Mouse (Mus musculus) heart, embryonic 14.5 days (tissue): ENCODE measurements at regions not wholly inside any gene's neighbourhood (a gene's known extent, or its start where the extent isn't known, plus 50 kb on each side); places are given as distances from the start of the nearest gene placed in this dataset.

Experiments
- ATAC-seq: fragments of 200-750 bp; cut with Nextera tagmentation; 2 replicates; pipeline ENCODE4 v1.8.0; 2017; ENCODE audit warnings: low read depth, moderate TSS enrichment; ENCODE audit not compliant: insufficient number of reproducible peaks, insufficient read depth, low FRiP score
- H3K27ac ChIP-seq, 2 experiments: fragments of 200-500 bp in 1 of 2; fragments of 300-500 bp in 1 of 2; sonication (generic) in 1 of 2; replicated peaks in 1 of 2; 2 replicates each; pipeline ENCODE4 v1.5.1; 2012 to 2014; ENCODE audit warnings: low read depth in 2 of 2, low read length in 2 of 2, control low read depth in 1 of 2, mild to moderate bottlenecking in 1 of 2, mixed read lengths in 1 of 2; ENCODE audit not compliant: control insufficient read depth in 1 of 2, insufficient read depth in 1 of 2
- H3K27me3 ChIP-seq: fragments of 300-500 bp; sonication (generic); 2 replicates; pipeline ENCODE4 v1.6.1; 2014; ENCODE audit warnings: mild to moderate bottlenecking, low read length, control low read depth; ENCODE audit not compliant: control insufficient read depth, insufficient read depth
- H3K36me3 ChIP-seq: fragments of 300-500 bp; sonication (generic); 2 replicates; pipeline ENCODE4 v1.6.1; 2014; ENCODE audit warnings: mild to moderate bottlenecking, control low read depth, low read length, mixed read lengths; ENCODE audit not compliant: control insufficient read depth, insufficient read depth
- H3K4me1 ChIP-seq, 2 experiments: fragments of 200-500 bp in 1 of 2; fragments of 300-500 bp in 1 of 2; sonication (generic) in 1 of 2; 2 replicates each; pipeline ENCODE4 v1.6.1; 2012 to 2014; ENCODE audit warnings: low read length in 2 of 2, control low read depth in 1 of 2, mixed read lengths in 1 of 2; ENCODE audit not compliant: control insufficient read depth in 2 of 2, insufficient read depth in 2 of 2
- H3K4me2 ChIP-seq: fragments of 300-500 bp; sonication (generic); 2 replicates; pipeline ENCODE4 v1.6.1; 2014; ENCODE audit warnings: mild to moderate bottlenecking, low read length
- H3K4me3 ChIP-seq, 2 experiments: fragments of 200-500 bp in 1 of 2; fragments of 300-500 bp in 1 of 2; sonication (generic) in 1 of 2; 2 replicates each; pipeline ENCODE4 v1.5.1; 2012 to 2014; ENCODE audit warnings: low read length in 2 of 2, mild to moderate bottlenecking in 2 of 2, control low read depth in 1 of 2, low read depth in 1 of 2, moderate library complexity in 1 of 2; ENCODE audit not compliant: control insufficient read depth in 1 of 2, insufficient read depth in 1 of 2
- H3K9ac ChIP-seq: fragments of 300-500 bp; sonication (generic); 2 replicates; pipeline ENCODE4 v1.6.1; 2014; ENCODE audit warnings: mild to moderate bottlenecking, low read length
- H3K9me3 ChIP-seq: fragments of 300-500 bp; sonication (generic); 2 replicates; pipeline ENCODE4 v1.6.1; 2016; ENCODE audit warnings: low read length, control low read depth; ENCODE audit not compliant: control insufficient read depth
- WGBS: fragments of 180-500 bp; shearing (Covaris S2); extraction: QIAGEN DNeasy Blood & Tissue Kit; methylation state at CpG from one replicate; pipeline ENCODE4 v1.1.7; 2014; 5-methylcytosine and 5-hydroxymethylcytosine counted together

DNA sequence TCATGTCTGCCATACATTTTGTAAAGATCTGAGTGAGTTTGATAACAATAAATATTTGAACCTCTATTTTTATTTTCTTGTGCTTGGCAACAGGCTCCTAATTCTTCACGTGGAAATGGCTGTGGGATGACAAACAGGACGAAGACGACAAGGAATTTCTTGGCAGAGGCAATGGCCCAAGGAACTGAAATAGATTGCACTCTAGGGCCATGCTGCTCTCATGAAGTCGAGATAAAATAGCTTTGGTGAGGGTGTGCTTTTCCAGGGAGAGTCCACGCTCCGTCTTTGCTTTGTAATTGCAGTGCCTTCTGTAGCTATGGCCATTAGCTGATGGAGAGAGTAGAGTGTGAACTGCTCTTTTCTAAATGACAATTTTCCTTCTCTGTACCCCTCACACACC is 50.9 kb upstream of the 1810046K07Rik start:
- Histone ChIP-seq H3K27ac (no peak overlapping the region), H3K9ac (no peak overlapping the region), H3K4me2 (no peak overlapping the region), H3K36me3 (no peaks in the 10 kb centered on the region), H3K4me1 (peaks cover 0 to 9% of the 10 kb centered on the region in 2 experiments; a peak in 3 of 4 replicates), H3K27me3 (no peaks in the 10 kb centered on the region), H3K9me3 (no peaks in the 10 kb centered on the region), H3K4me3 (no peak overlapping the region)
- ATAC-seq: no peak
- WGBS: 21% methylated on average over 6 of the region's 6 CpGs

DNA sequence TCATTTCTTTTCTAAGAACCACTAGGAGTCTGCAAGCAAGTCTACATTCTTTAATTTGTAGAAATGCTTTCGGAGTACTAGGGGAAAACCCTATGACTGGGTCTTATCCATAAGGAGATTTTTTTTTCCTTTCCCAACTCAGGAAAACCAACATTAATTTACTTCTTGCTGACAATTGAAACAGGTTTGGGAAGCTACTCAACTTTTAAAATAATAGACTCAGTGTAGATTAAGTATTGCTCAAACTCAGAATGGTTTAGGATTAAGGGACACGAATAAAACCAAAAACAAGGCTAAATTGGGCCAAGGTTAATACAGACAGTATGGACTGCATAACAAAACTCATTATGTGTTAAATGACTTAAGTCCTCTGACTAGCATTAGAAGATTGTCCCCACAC is 65.2 kb upstream of the 1810046K07Rik start:
- H3K4me1 ChIP-seq: 0 out of 4 replicates have a peak, but pooled peaks cover 0 to 8% of the 10 kb centered on the region in 2 experiments
- 88% methylated on average over 2 of the region's 2 CpGs for WGBS
- no peak overlapping the region for H3K27ac ChIP-seq
- no peak overlapping the region for H3K4me2 ChIP-seq
- H3K9me3 ChIP-seq: no peaks in the 10 kb centered on the region
- no peak overlapping the region for H3K9ac ChIP-seq
- ATAC-seq: no peak
- no peak overlapping the region for H3K4me3 ChIP-seq
- H3K27me3 ChIP-seq: no peaks in the 10 kb centered on the region
- no peaks in the 10 kb centered on the region for H3K36me3 ChIP-seq

DNA sequence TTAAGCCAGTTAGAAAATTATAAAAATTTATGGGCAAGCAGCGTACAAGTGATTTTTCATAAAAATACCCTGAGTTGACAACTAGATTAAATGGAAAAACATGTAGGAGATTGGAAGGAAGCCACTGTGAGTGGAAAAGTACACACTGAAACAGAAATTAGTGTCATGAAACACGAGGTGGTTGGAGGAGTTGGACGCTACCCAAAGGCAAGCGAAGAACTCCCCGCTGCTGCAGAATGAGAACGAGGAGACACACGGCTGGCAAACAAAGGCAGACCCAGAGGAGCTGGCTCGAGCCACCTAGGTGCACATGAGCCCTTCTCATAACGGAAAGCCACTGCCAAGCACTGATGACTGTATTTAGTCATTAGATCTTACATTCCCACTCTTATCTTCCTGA is 65.7 kb upstream of the 1810046K07Rik start:
- Histone ChIP-seq H3K4me2 (no peak overlapping the region), H3K27ac (no peak overlapping the region), H3K4me3 (no peak overlapping the region), H3K4me1 (0 out of 4 replicates have a peak, but pooled peaks cover 0 to 8% of the 10 kb centered on the region in 2 experiments), H3K36me3 (no peaks in the 10 kb centered on the region), H3K9me3 (no peaks in the 10 kb centered on the region), H3K27me3 (no peaks in the 10 kb centered on the region), H3K9ac (no peak overlapping the region)
- 59% methylated on average over 9 of the region's 9 CpGs for WGBS
- ATAC-seq: no peak

DNA sequence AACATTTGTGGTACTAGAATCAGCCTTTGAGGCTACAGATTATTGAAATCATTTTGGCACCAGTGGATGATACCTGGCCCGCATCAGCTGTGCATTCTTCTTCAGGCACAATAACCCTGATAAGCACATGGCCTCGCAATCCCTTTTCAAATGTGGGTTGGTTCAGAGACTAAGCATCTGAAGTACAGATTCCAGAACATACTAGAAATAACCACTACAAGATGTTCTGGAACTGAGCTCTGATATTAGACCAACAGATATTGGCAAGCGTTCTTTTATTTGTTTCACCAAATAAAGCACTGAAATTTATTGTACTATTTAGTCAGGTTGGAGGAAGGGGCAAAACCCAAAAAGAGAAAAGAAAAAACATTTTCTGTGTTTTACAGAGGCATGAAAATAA is 68.1 kb upstream of the 1810046K07Rik start:
- H3K4me1 ChIP-seq: no peaks in the 10 kb centered on the region
- ATAC-seq: no peak
- 69% methylated on average over 3 of the region's 3 CpGs for WGBS
- H3K36me3 ChIP-seq: no peaks in the 10 kb centered on the region
- H3K4me2 ChIP-seq: no peak overlapping the region
- H3K27me3 ChIP-seq: no peaks in the 10 kb centered on the region
- H3K27ac ChIP-seq: no peak overlapping the region
- H3K9ac ChIP-seq: no peak overlapping the region
- no peak overlapping the region for H3K4me3 ChIP-seq
- H3K9me3 ChIP-seq: no peaks in the 10 kb centered on the region

DNA sequence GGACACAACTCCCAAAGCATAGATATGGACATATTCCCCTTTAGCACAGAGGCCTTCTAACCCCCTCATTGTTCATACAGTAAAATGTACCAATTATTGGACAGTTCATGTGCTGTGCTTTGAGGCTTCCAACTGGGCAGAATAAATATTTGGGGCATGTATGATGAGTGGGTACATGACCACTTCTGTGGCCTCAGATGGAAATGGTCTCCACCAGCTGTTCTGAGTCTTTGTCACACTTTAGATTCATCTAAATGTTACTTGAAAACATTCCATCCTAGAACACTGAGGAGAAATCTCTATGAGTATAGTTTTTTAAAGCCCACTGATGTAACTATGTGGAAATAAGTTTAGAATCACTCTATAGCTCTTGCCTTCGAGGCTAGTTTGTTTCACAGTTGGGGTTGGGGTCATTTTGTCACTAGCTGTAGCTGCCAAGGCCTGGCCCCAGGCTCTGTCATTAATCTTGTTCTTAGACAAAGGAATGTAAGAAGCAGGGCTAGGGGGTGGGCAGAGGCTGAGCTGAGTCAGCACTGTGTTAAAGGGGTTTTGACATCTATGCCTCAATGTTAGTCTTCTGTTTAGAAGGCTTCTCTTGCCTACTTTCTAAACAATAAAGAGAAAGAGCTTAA is 69.0 kb upstream of the 1810046K07Rik start:
- Histone ChIP-seq H3K4me1 (no peaks in the 10 kb centered on the region), H3K9me3 (no peaks in the 10 kb centered on the region), H3K27me3 (no peaks in the 10 kb centered on the region), H3K27ac (no peak overlapping the region), H3K4me2 (no peak overlapping the region), H3K9ac (no peak overlapping the region), H3K4me3 (no peak overlapping the region), H3K36me3 (no peaks in the 10 kb centered on the region)
- WGBS: 28% methylated on average over 1 of the region's 1 CpGs
- no peak for ATAC-seq

DNA sequence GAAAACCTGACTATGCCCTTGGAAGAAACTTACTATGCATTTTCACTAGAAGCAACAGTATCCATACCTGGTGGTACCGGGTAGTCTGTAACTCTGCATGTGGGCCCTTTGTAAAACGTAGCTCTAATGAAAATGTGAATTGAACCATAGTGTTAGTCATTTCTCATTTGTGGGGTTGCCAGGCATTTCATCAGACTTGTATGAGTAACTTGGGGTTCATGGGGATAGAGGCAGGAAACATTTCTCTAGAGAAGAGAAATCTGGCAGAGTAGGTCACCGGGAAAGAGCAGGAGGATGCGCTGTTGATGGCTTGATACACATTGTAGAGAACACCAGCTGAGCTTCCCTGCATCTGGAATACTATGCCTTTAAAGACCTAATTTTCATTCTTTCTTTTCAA is 70.2 kb upstream of the 1810046K07Rik start:
- H3K9me3 ChIP-seq: no peaks in the 10 kb centered on the region
- no peak for ATAC-seq
- no peak overlapping the region for H3K9ac ChIP-seq
- WGBS: 87% methylated on average over 4 of the region's 4 CpGs
- no peak overlapping the region for H3K27ac ChIP-seq
- H3K4me3 ChIP-seq: no peak overlapping the region
- no peaks in the 10 kb centered on the region for H3K36me3 ChIP-seq
- H3K27me3 ChIP-seq: no peaks in the 10 kb centered on the region
- no peaks in the 10 kb centered on the region for H3K4me1 ChIP-seq
- no peak overlapping the region for H3K4me2 ChIP-seq

DNA sequence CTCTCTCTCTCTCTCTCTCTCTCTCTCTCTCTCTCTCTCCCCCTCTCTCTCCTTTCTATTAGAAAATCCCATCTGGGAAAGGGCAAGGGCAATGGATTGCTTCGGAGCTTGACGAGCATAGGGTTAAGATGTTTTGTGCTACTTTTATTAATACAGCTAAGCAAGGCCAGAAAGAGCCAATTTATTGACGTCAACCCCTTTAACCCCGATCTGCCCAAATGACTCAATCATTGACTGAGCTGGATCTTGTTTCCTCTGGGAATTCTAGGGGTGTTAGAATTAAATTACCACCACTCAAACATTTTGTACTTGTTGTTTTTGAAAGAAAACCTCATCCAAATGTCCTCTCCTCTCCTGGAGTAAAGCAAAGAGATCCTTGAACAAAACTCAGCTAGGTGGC is 70.6 kb upstream of the 1810046K07Rik start:
- no peak overlapping the region for H3K4me3 ChIP-seq
- H3K4me1 ChIP-seq: no peaks in the 10 kb centered on the region
- no peaks in the 10 kb centered on the region for H3K36me3 ChIP-seq
- no peak for ATAC-seq
- no peaks in the 10 kb centered on the region for H3K9me3 ChIP-seq
- no peak overlapping the region for H3K4me2 ChIP-seq
- no peak overlapping the region for H3K27ac ChIP-seq
- no peaks in the 10 kb centered on the region for H3K27me3 ChIP-seq
- WGBS: 85% methylated on average over 4 of the region's 4 CpGs
- H3K9ac ChIP-seq: no peak overlapping the region

DNA sequence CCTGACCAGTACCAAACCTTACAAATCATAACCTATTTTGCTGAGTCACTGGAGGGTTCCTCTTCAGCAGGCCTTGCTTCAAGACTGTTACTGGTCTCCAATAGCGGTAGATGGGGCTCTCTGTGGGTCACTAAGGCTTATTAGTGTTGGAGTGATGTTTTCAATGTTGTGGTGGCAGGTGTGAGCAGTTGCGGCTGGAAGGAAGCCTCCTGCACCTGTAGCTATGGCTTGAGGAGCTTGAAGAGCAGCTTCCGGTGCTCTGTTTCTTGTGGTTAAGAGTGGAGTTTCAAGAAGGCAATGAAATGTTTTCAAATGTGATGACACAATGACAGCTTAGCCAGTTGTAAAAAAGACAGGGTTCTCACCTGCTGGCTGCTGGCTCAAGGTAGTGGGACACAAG is 73.1 kb upstream of the 1810046K07Rik start:
- H3K27me3 ChIP-seq: no peaks in the 10 kb centered on the region
- 83% methylated on average over 3 of the region's 3 CpGs for WGBS
- no peak overlapping the region for H3K9ac ChIP-seq
- no peaks in the 10 kb centered on the region for H3K4me1 ChIP-seq
- H3K27ac ChIP-seq: no peak overlapping the region
- ATAC-seq: no peak
- no peaks in the 10 kb centered on the region for H3K36me3 ChIP-seq
- H3K4me2 ChIP-seq: no peak overlapping the region
- H3K9me3 ChIP-seq: no peaks in the 10 kb centered on the region
- no peak overlapping the region for H3K4me3 ChIP-seq
